Mouse (Mus musculus): ENCODE results near the gene Akr1e1. TPM values are rescaled to one million over a fixed set of nuclear protein-coding genes. Genes with fewer than 3 reads are reported as not detected.
"Not testable (repeated sequence)": the region's sequence is repeated elsewhere in the genome, so short reads cannot be mapped to it uniquely, and the experiment has no call there.

Akr1e1 gene
- polyA plus RNA-seq, 1 experiment from 2014 or later = 34.7 TPM

GRCm38 (mm10) chr13:4603431-4603830, 5.5 kb downstream of the Akr1e1 start:
- H3K36me3 ChIP-seq (ENCODE audit: control insufficient read depth, insufficient read depth, low read length) = peaks cover 17% of the 10 kb centered on the region
- WGBS = 52% methylated on average over 3 of the region's 3 CpGs
- not testable (repeated sequence) for H3K4me3 ChIP-seq (ENCODE audit: low read depth, low read length); H3K27me3 ChIP-seq (replicated peaks; ENCODE audit: control insufficient read depth, insufficient read depth, low read length); ATAC-seq (replicated peaks; ENCODE audit: low FRiP score, low TSS enrichment, low read depth); H3K27ac ChIP-seq (ENCODE audit: low read depth); H3K9ac ChIP-seq (ENCODE audit: low read length); H3K4me1 ChIP-seq (replicated peaks; ENCODE audit: control insufficient read depth, insufficient read depth, low read length); H3K4me2 ChIP-seq (ENCODE audit: low read length); DNase-seq (ENCODE audit: low spot score); H3K9me3 ChIP-seq (ENCODE audit: control insufficient read depth, low read length)

GRCm38 (mm10) chr13:4576921-4577320, 32.1 kb downstream of the Akr1e1 start:
- Histone ChIP-seq H3K4me3 (ENCODE audit: low read depth, low read length) (no peak overlapping the region), H3K36me3 (ENCODE audit: control insufficient read depth, insufficient read depth, low read length) (no peaks in the 10 kb centered on the region), H3K9me3 (ENCODE audit: control insufficient read depth, low read length) (no peaks in the 10 kb centered on the region), H3K27ac (ENCODE audit: low read depth) (no peak overlapping the region), H3K4me1 (replicated peaks; ENCODE audit: control insufficient read depth, insufficient read depth, low read length) (no peaks in the 10 kb centered on the region), H3K27me3 (replicated peaks; ENCODE audit: control insufficient read depth, insufficient read depth, low read length) (no peaks in the 10 kb centered on the region), H3K9ac (ENCODE audit: low read length) (no peak overlapping the region), H3K4me2 (ENCODE audit: low read length) (no peak overlapping the region)
- 84% methylated on average over 1 of the region's 1 CpGs for WGBS
- ATAC-seq (replicated peaks; ENCODE audit: low FRiP score, low TSS enrichment, low read depth) = no peak
- no peak for DNase-seq (ENCODE audit: low spot score)

GRCm38 (mm10) chr13:4573871-4574270, 35.1 kb downstream of the Akr1e1 start, which contains the start of gene Akr1c21:
Gene Akr1c21, plus strand, starts transcription at chr13:4574075.
- Histone ChIP-seq H3K9me3 (ENCODE audit: control insufficient read depth, low read length) (no peaks in the 10 kb centered on the region), H3K9ac (ENCODE audit: low read length) (no peak within 1 kb of the TSS), H3K4me2 (ENCODE audit: low read length) (no peak within 1 kb of the TSS), H3K27ac (ENCODE audit: low read depth) (no peak within 1 kb of the TSS), H3K4me1 (replicated peaks; ENCODE audit: control insufficient read depth, insufficient read depth, low read length) (no peaks in the 10 kb centered on the region), H3K4me3 (ENCODE audit: low read depth, low read length) (no peak within 1 kb of the TSS), H3K36me3 (ENCODE audit: control insufficient read depth, insufficient read depth, low read length) (no peaks in the 10 kb centered on the region), H3K27me3 (replicated peaks; ENCODE audit: control insufficient read depth, insufficient read depth, low read length) (no peaks in the 10 kb centered on the region)
- 59% methylated on average over 1 of the region's 1 CpGs for WGBS
- DNase-seq (ENCODE audit: low spot score) (no peak), ATAC-seq (replicated peaks; ENCODE audit: low FRiP score, low TSS enrichment, low read depth) (no peak)

- no peak overlapping the region for H3K27ac ChIP-seq (ENCODE audit: low read depth)
- ATAC-seq (replicated peaks; ENCODE audit: low FRiP score, low TSS enrichment, low read depth) = no peak
- H3K27me3 ChIP-seq (replicated peaks; ENCODE audit: control insufficient read depth, insufficient read depth, low read length) = no peaks in the 10 kb centered on the region
- 90% methylated on average over 2 of the region's 2 CpGs for WGBS
- no peaks in the 10 kb centered on the region for H3K4me1 ChIP-seq (replicated peaks; ENCODE audit: control insufficient read depth, insufficient read depth, low read length)
- no peak for DNase-seq (ENCODE audit: low spot score)
- H3K36me3 ChIP-seq (ENCODE audit: control insufficient read depth, insufficient read depth, low read length) = no peaks in the 10 kb centered on the region
- no peak overlapping the region for H3K4me3 ChIP-seq (ENCODE audit: low read depth, low read length)
- no peaks in the 10 kb centered on the region for H3K9me3 ChIP-seq (ENCODE audit: control insufficient read depth, low read length)
- H3K4me2 ChIP-seq (ENCODE audit: low read length) = no peak overlapping the region
- H3K9ac ChIP-seq (ENCODE audit: low read length) = no peak overlapping the region
These were observed 43.0 kb downstream of the Akr1e1 start for GRCm38 (mm10) chr13:4565996-4566395.

GRCm38 (mm10) chr13:4560500-4560899, 48.5 kb downstream of the Akr1e1 start:
- Histone ChIP-seq H3K4me1 (replicated peaks; ENCODE audit: control insufficient read depth, insufficient read depth, low read length) (no peaks in the 10 kb centered on the region), H3K36me3 (ENCODE audit: control insufficient read depth, insufficient read depth, low read length) (no peaks in the 10 kb centered on the region), H3K4me2 (ENCODE audit: low read length) (no peak overlapping the region), H3K27me3 (replicated peaks; ENCODE audit: control insufficient read depth, insufficient read depth, low read length) (no peaks in the 10 kb centered on the region), H3K27ac (ENCODE audit: low read depth) (no peak overlapping the region), H3K9me3 (ENCODE audit: control insufficient read depth, low read length) (no peaks in the 10 kb centered on the region), H3K9ac (ENCODE audit: low read length) (no peak overlapping the region), H3K4me3 (ENCODE audit: low read depth, low read length) (no peak overlapping the region)
- ATAC-seq (replicated peaks; ENCODE audit: low FRiP score, low TSS enrichment, low read depth) = no peak
- DNase-seq (ENCODE audit: low spot score) = no peak

- Histone ChIP-seq H3K4me2 (ENCODE audit: low read length) (no peak overlapping the region), H3K27me3 (replicated peaks; ENCODE audit: control insufficient read depth, insufficient read depth, low read length) (no peaks in the 10 kb centered on the region), H3K4me1 (replicated peaks; ENCODE audit: control insufficient read depth, insufficient read depth, low read length) (no peaks in the 10 kb centered on the region), H3K27ac (ENCODE audit: low read depth) (no peak overlapping the region), H3K4me3 (ENCODE audit: low read depth, low read length) (no peak overlapping the region), H3K9ac (ENCODE audit: low read length) (no peak overlapping the region), H3K9me3 (ENCODE audit: control insufficient read depth, low read length) (no peaks in the 10 kb centered on the region), H3K36me3 (ENCODE audit: control insufficient read depth, insufficient read depth, low read length) (no peaks in the 10 kb centered on the region)
- WGBS = 65% methylated on average over 1 of the region's 1 CpGs
- ATAC-seq (replicated peaks; ENCODE audit: low FRiP score, low TSS enrichment, low read depth) (no peak), DNase-seq (ENCODE audit: low spot score) (no peak)
These were observed 49.8 kb downstream of the Akr1e1 start for GRCm38 (mm10) chr13:4559143-4559542.

Other genes with a start within 250 kb of the Akr1e1 start
- gene Akr1c6, start 174.9 kb downstream of the Akr1e1 start, polyA plus RNA-seq (2014; fragmentation: Nextera tagmentation; extraction: Ambion mirVana) = not detected in 2 replicates
- gene Akr1c20, start 85.8 kb downstream of the Akr1e1 start, polyA plus RNA-seq (2014; fragmentation: Nextera tagmentation; extraction: Ambion mirVana) = not detected in 2 replicates
- not detected in 2 replicates for gene Akr1c21, start 35.1 kb downstream of the Akr1e1 start, polyA plus RNA-seq (2014; fragmentation: Nextera tagmentation; extraction: Ambion mirVana)